In genomic region chr14:47206601-47207000, GRCm38 (mm10) we compare ENCODE assay signal across 19 mouse cellular contexts.
"Had no signal": no experiment of that assay in that cellular context is flagged by ENCODE, and none has a peak within 500 bp of the region (broad histone marks: within the 10 kb centered on the region; RNA-seq: fewer than 3 reads in every experiment).

No protein-coding gene starts in this region.

- H3K4me3 ChIP-seq: kidney, embryonic 15.5 days; left cerebral cortex, adult 2 months; liver, embryonic 13.5 days; midbrain, embryonic 10.5 days; midbrain, embryonic 13.5 days; myocyte; neural tube, embryonic 13.5 days had no signal

- H3K27me3 ChIP-seq: kidney, embryonic 15.5 days; liver, embryonic 13.5 days; midbrain, embryonic 13.5 days; neural tube, embryonic 13.5 days had no signal

- ATAC-seq: midbrain, embryonic 13.5 days; midbrain, embryonic 16.5 days had no signal

- H3K27ac ChIP-seq: kidney, embryonic 15.5 days; left cerebral cortex, adult 2 months; liver, embryonic 13.5 days; midbrain, embryonic 10.5 days; midbrain, embryonic 13.5 days; neural tube, embryonic 13.5 days had no signal

- DNase-seq: kidney, adult 11 months; kidney, adult 8-10 months; kidney, postnatal 10 days; kidney, postnatal 36 days; layer of hippocampus, postnatal 36 days; liver, embryonic 13.5 days; lung, adult 2 months; lung, postnatal 14 days; lung, postnatal 4 days; thymus, adult 2 months; thymus, postnatal 14 days; thymus, postnatal 4 days had no signal

- H3K9me3 ChIP-seq: kidney, embryonic 15.5 days; liver, embryonic 13.5 days; midbrain, embryonic 10.5 days; midbrain, embryonic 13.5 days; neural tube, embryonic 13.5 days had no signal

- H3K4me2 ChIP-seq: kidney, embryonic 15.5 days; liver, embryonic 13.5 days; midbrain, embryonic 13.5 days; neural tube, embryonic 13.5 days had no signal

- H3K36me3 ChIP-seq: kidney, embryonic 15.5 days; liver, embryonic 13.5 days; midbrain, embryonic 10.5 days; midbrain, embryonic 13.5 days; neural tube, embryonic 13.5 days had no signal

- H3K9ac ChIP-seq: kidney, embryonic 15.5 days; liver, embryonic 13.5 days; midbrain, embryonic 13.5 days; neural tube, embryonic 13.5 days had no signal

- H3K4me1 ChIP-seq: kidney, embryonic 15.5 days; midbrain, embryonic 10.5 days; midbrain, embryonic 13.5 days; neural tube, embryonic 13.5 days had no signal
